Mouse (Mus musculus): ENCODE measurements around the gene Gcnt4. TPM values are rescaled to one million over a fixed set of nuclear protein-coding genes. Genes with fewer than 3 reads are reported as not detected.
"Not testable (repeated sequence)": the region's sequence is repeated elsewhere in the genome, so short reads cannot be mapped to it uniquely, and the experiment has no call there.

The Gcnt4 gene
- total RNA-seq, 1 experiment, result 0.54 TPM

DNA sequence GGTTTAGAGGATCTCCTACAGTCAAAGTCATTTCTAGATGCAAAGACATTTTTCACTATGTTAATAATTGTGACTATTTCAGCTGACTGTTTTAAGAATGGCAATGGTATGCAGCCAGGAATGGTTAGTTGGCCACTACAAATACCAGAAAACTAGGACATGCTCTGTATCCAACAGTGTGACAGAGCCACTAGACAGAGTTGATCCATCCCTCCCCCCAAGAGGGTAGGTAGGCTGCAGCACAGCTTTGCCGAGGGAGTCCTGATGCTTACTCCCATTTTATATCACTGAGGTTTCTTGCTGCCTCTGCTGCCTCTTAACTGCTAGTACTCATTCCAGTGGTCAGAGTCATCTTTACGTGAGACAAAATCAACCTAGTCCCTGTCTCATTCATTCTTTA is 29.3 kb upstream of the Gcnt4 start:
- H3K4me3 ChIP-seq (ENCODE audit: insufficient read depth in 1 of 2, low read depth in 1 of 2, low read length in 2 of 2, poor library complexity in 1 of 2, severe bottlenecking in 1 of 2), result no peak overlapping the region
- TF ChIP-seq ZC3H11A (IDR thresholded peaks at IDR 0.05; ENCODE audit: borderline replicate concordance, low read depth, low read length) (no peak), ZNF384 (IDR thresholded peaks at IDR 0.05; ENCODE audit: low read depth, low read length) (no peak), CHD2 (IDR thresholded peaks at IDR 0.05; ENCODE audit: low read depth, low read length) (no peak), HCFC1 (IDR thresholded peaks at IDR 0.05; ENCODE audit: borderline replicate concordance, insufficient read depth, low read length) (no peak)
- no peaks in the 10 kb centered on the region for H3K36me3 ChIP-seq (ENCODE audit: control insufficient read depth, insufficient read depth, low read length, poor library complexity, severe bottlenecking)
- no peak overlapping the region for H3K9ac ChIP-seq (ENCODE audit: insufficient read depth, low read depth, low read length, poor library complexity, severe bottlenecking)
- in situ Hi-C loops (cut with MboI; ENCODE audit: low sequenced_read_pairs in 2 of 2, unreplicated experiment in 2 of 2), result no loop called here
- no peak overlapping the region for H3K27ac ChIP-seq (ENCODE audit: insufficient read depth, low read depth, low read length, poor library complexity, severe bottlenecking)
- H3K4me1 ChIP-seq (ENCODE audit: control insufficient read depth in 2 of 2, insufficient read depth in 2 of 2, low read length in 2 of 2, poor library complexity in 1 of 2), result no peaks in the 10 kb centered on the region
- H3K9me3 ChIP-seq (ENCODE audit: control insufficient read depth, insufficient read depth, low read depth, low read length), result no peaks in the 10 kb centered on the region
- DNase-seq (ENCODE audit: low read depth, low spot score), result no peak

DNA sequence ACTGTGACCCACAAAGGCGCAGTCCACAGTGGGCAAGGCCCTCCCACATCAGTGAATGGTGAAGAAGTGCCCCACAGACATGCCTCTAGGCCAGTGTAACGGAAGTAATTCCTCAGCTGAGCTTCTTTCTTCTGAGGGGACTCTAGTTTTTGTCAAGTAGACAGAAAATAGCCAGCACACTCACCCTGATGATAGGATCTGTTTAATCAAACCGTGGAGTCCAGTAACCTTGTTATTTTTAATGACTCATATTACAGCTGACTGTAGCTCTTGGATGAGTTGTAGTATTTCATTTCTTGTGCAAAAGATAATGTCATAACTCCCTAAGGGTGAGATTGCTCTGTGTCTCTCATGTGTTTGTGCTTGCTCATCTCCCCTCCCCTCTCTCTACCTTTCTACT is 17.8 kb upstream of the Gcnt4 start:
- in situ Hi-C loops (cut with MboI; ENCODE audit: low sequenced_read_pairs in 2 of 2, unreplicated experiment in 2 of 2), result no loop called here
- DNase-seq (ENCODE audit: low read depth, low spot score), result no peak
- no peaks in the 10 kb centered on the region for H3K9me3 ChIP-seq (ENCODE audit: control insufficient read depth, insufficient read depth, low read depth, low read length)
- H3K9ac ChIP-seq (ENCODE audit: insufficient read depth, low read depth, low read length, poor library complexity, severe bottlenecking), result no peak overlapping the region
- H3K27ac ChIP-seq (ENCODE audit: insufficient read depth, low read depth, low read length, poor library complexity, severe bottlenecking), result no peak overlapping the region
- H3K36me3 ChIP-seq (ENCODE audit: control insufficient read depth, insufficient read depth, low read length, poor library complexity, severe bottlenecking), result no peaks in the 10 kb centered on the region
- peaks cover 0 to 6% of the 10 kb centered on the region in 2 experiments; a peak in 1 of 4 replicates for H3K4me1 ChIP-seq (ENCODE audit: control insufficient read depth in 2 of 2, insufficient read depth in 2 of 2, low read length in 2 of 2, poor library complexity in 1 of 2)
- no peak overlapping the region for H3K4me3 ChIP-seq (ENCODE audit: insufficient read depth in 1 of 2, low read depth in 1 of 2, low read length in 2 of 2, poor library complexity in 1 of 2, severe bottlenecking in 1 of 2)
- TF ChIP-seq ZNF384 (IDR thresholded peaks at IDR 0.05; ENCODE audit: low read depth, low read length), result no peak
- TF ChIP-seq ZC3H11A (IDR thresholded peaks at IDR 0.05; ENCODE audit: borderline replicate concordance, low read depth, low read length), result no peak
- no peak for TF ChIP-seq MAFK (IDR thresholded peaks at IDR 0.05; ENCODE audit: insufficient read depth, low read depth, low read length)
- no peak for TF ChIP-seq CHD2 (IDR thresholded peaks at IDR 0.05; ENCODE audit: low read depth, low read length)
- no peak for TF ChIP-seq HCFC1 (IDR thresholded peaks at IDR 0.05; ENCODE audit: borderline replicate concordance, insufficient read depth, low read length)

DNA sequence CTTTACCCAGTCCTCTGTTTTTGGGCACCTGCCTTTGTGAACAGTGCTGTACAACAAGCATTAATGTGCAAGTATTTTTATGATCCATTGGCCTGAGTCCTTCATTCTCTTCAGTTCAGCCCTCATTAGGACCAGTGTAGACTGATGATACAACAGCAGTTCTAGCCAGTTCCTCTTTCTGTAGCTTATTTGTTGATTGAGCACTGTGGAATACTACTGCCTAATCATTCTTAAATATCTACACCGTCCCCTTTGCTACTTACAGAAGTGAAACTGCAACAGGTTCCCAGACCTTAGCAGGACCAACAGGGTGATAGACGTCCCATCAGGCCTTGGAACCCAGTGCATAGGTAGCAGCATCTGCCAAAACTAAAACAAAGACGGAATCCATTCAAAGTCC is 13.3 kb upstream of the Gcnt4 start:
- Histone ChIP-seq H3K4me3 (ENCODE audit: insufficient read depth in 1 of 2, low read depth in 1 of 2, low read length in 2 of 2, poor library complexity in 1 of 2, severe bottlenecking in 1 of 2) (no peak overlapping the region), H3K4me1 (ENCODE audit: control insufficient read depth in 2 of 2, insufficient read depth in 2 of 2, low read length in 2 of 2, poor library complexity in 1 of 2) (peaks cover 0 to 3% of the 10 kb centered on the region in 2 experiments; a peak in 1 of 4 replicates), H3K36me3 (ENCODE audit: control insufficient read depth, insufficient read depth, low read length, poor library complexity, severe bottlenecking) (no peaks in the 10 kb centered on the region)

DNA sequence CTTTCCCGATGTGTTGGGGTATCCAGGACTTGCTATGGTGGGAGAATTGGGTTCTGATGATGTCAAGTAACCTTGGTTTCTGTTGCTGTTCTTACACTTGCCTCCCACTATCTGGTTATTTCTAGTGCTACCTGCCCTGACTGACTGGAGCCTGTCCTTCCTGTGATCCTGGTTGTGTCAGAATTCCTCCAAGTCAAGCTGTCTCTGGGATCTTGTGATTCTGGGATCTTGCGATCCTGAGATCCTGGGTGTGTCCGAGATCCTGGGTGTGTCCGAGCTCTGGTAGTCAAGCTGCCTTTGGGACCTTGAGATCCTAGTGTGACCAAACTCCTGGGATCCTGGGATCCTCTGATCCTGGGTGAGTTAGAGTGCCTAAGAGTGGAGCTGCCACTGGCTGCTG is 1.4 kb upstream of the Gcnt4 start:
- in situ Hi-C loops (cut with MboI; ENCODE audit: low sequenced_read_pairs in 2 of 2, unreplicated experiment in 2 of 2); DNase-seq (ENCODE audit: low read depth, low spot score); H3K4me1 ChIP-seq (ENCODE audit: control insufficient read depth in 2 of 2, insufficient read depth in 2 of 2, low read length in 2 of 2, poor library complexity in 1 of 2); H3K36me3 ChIP-seq (ENCODE audit: control insufficient read depth, insufficient read depth, low read length, poor library complexity, severe bottlenecking); H3K27ac ChIP-seq (ENCODE audit: insufficient read depth, low read depth, low read length, poor library complexity, severe bottlenecking); H3K4me3 ChIP-seq (ENCODE audit: insufficient read depth in 1 of 2, low read depth in 1 of 2, low read length in 2 of 2, poor library complexity in 1 of 2, severe bottlenecking in 1 of 2); H3K9ac ChIP-seq (ENCODE audit: insufficient read depth, low read depth, low read length, poor library complexity, severe bottlenecking); H3K9me3 ChIP-seq (ENCODE audit: control insufficient read depth, insufficient read depth, low read depth, low read length): not testable (repeated sequence)

More for the DNA sequence above, 13.3 kb upstream of the Gcnt4 start:
- TF ChIP-seq MAFK (IDR thresholded peaks at IDR 0.05; ENCODE audit: insufficient read depth, low read depth, low read length), result no peak
- TF ChIP-seq CHD2 (IDR thresholded peaks at IDR 0.05; ENCODE audit: low read depth, low read length), result no peak
- no peak for TF ChIP-seq HCFC1 (IDR thresholded peaks at IDR 0.05; ENCODE audit: borderline replicate concordance, insufficient read depth, low read length)
- TF ChIP-seq ZC3H11A (IDR thresholded peaks at IDR 0.05; ENCODE audit: borderline replicate concordance, low read depth, low read length), result no peak
- no peak for TF ChIP-seq ZNF384 (IDR thresholded peaks at IDR 0.05; ENCODE audit: low read depth, low read length)
- Histone ChIP-seq H3K27ac (ENCODE audit: insufficient read depth, low read depth, low read length, poor library complexity, severe bottlenecking) (no peak overlapping the region), H3K9me3 (ENCODE audit: control insufficient read depth, insufficient read depth, low read depth, low read length) (no peaks in the 10 kb centered on the region), H3K9ac (ENCODE audit: insufficient read depth, low read depth, low read length, poor library complexity, severe bottlenecking) (no peak overlapping the region)
- no peak for DNase-seq (ENCODE audit: low read depth, low spot score)
- in situ Hi-C loops (cut with MboI; ENCODE audit: low sequenced_read_pairs in 2 of 2, unreplicated experiment in 2 of 2), result no loop called here

DNA sequence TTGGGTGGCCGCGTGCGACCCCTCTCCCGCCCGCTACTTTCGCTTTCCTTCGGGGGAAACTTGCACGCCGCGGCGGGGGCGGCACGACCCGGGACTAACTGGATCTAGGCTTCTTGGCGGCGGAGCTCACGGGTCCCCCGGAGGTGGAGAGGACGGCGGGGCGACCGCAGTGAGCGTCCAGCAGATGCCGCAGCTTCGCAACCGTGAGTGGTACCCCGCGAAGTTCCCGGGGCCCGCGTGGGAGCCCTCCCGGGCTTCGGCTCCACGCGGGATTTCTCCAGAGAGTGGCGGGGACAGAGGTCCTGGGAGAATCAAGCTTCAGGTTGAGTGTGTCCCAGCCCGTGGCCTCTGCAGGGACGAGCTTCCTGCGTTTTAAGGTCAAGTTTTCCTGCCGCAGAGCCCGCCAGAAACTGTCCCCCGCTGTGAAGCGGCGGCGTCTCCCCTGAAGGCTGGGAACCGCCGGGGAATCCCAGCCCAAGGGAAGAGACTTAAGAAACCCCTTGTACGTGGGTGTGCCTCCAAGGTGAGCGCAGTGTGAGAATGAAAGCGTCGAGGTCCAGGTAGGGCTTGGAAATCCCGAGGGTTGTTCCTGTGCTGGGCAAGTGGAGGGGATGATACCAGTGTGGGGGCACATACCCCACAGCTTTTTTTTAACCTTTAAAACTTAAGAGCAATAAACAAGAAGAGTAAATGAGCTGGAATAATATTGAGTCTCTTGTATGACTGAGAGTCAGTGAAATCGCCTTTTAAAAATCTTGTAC is 676 bp downstream of the Gcnt4 start:
- Histone ChIP-seq H3K27ac (ENCODE audit: insufficient read depth, low read depth, low read length, poor library complexity, severe bottlenecking) (no peak overlapping the region), H3K4me1 (ENCODE audit: control insufficient read depth in 2 of 2, insufficient read depth in 2 of 2, low read length in 2 of 2, poor library complexity in 1 of 2) (peaks cover 0 to 4% of the 10 kb centered on the region in 2 experiments; a peak in 2 of 4 replicates), H3K9ac (ENCODE audit: insufficient read depth, low read depth, low read length, poor library complexity, severe bottlenecking) (peak overlapping the region; percentile 41), H3K36me3 (ENCODE audit: control insufficient read depth, insufficient read depth, low read length, poor library complexity, severe bottlenecking) (no peaks in the 10 kb centered on the region), H3K4me3 (ENCODE audit: insufficient read depth in 1 of 2, low read depth in 1 of 2, low read length in 2 of 2, poor library complexity in 1 of 2, severe bottlenecking in 1 of 2) (peak overlapping the region; percentile 71 to 77), H3K9me3 (ENCODE audit: control insufficient read depth, insufficient read depth, low read depth, low read length) (no peaks in the 10 kb centered on the region)
- TF ChIP-seq CHD2 (IDR thresholded peaks at IDR 0.05; ENCODE audit: low read depth, low read length) (no peak), ZNF384 (IDR thresholded peaks at IDR 0.05; ENCODE audit: low read depth, low read length) (no peak), MAFK (IDR thresholded peaks at IDR 0.05; ENCODE audit: insufficient read depth, low read depth, low read length) (no peak), HCFC1 (IDR thresholded peaks at IDR 0.05; ENCODE audit: borderline replicate concordance, insufficient read depth, low read length) (no peak), ZC3H11A (IDR thresholded peaks at IDR 0.05; ENCODE audit: borderline replicate concordance, low read depth, low read length) (no peak)
- in situ Hi-C loops (cut with MboI; ENCODE audit: low sequenced_read_pairs in 2 of 2, unreplicated experiment in 2 of 2), result no loop called here
- DNase-seq (ENCODE audit: low read depth, low spot score), result no peak

Data from ES-E14 (cell line).